Mouse (Mus musculus) layer of hippocampus, postnatal 10 days (tissue): ENCODE data around the gene Msl3l2. TPM values are rescaled to one million over a fixed set of nuclear protein-coding genes. Genes with fewer than 3 reads are reported as not detected.

Experiments
- total RNA-seq, 2 experiments: library from RNA; stranded (reverse); gene quantifications; 2 replicates each; pipeline ENCODE4 v1.2.3; 2021

The Msl3l2 gene
- total RNA-seq, 2 experiments from 2014 or later, result 13.4 to 14.5 TPM

Other genes with a start within 250 kb of the Msl3l2 start
- 1 to 10 TPM; 8.5 to 10.0 TPM for gene Tbc1d32, start 121.8 kb downstream of the Msl3l2 start, total RNA-seq